Mouse (Mus musculus) megakaryocyte, embryonic 14.5 days (primary cell): ENCODE results near the gene Itga9.

Experiments
- FLI1 ChIP-seq: IDR thresholded peaks from 2 replicates; pipeline ENCODE4 v1.6.1; 2012; ENCODE audit warnings: low read length, inconsistent platforms, mixed read lengths
- GATA1 ChIP-seq: IDR thresholded peaks from 3 replicates; pipeline ENCODE4 v1.6.1; 2012; ENCODE audit warnings: mixed read lengths, low read length, inconsistent platforms, borderline replicate concordance

- TF ChIP-seq GATA1, result no peak
- TF ChIP-seq FLI1, result no peak
These were observed 188.2 kb downstream of the Itga9 start for GRCm38 (mm10) chr9:118794668-118795067.
